Mouse (Mus musculus) brown adipose tissue, adult 24 weeks (tissue): Measurements from ENCODE around the gene Ablim1. TPM values are rescaled to one million over a fixed set of nuclear protein-coding genes. Genes with fewer than 3 reads are reported as not detected.
A peak's percentile ranks its signal among the peaks of the same experiment; 100 is the strongest.

Experiments used
- H3K27ac ChIP-seq: fragments of 200-500 bp; replicated peaks from 2 replicates; pipeline ENCODE4 v1.5.1; 2012; ENCODE audit warnings: low read depth, mild to moderate bottlenecking, low read length
- H3K4me1 ChIP-seq: fragments of 200-500 bp; 2 replicates; pipeline ENCODE4 v1.6.1; 2012; ENCODE audit warnings: low read length, mixed read lengths; ENCODE audit not compliant: control insufficient read depth, insufficient read depth, insufficient read length
- H3K4me3 ChIP-seq: fragments of 200-500 bp; 2 replicates; pipeline ENCODE4 v1.5.1; 2012; ENCODE audit warnings: low read depth, mild to moderate bottlenecking, low read length, moderate library complexity; ENCODE audit not compliant: insufficient read depth
- polyA plus RNA-seq: library from polyadenylated mRNA; stranded (reverse); fragments of >200 nt; gene quantifications from 2 replicates; pipeline ENCODE4 v1.2.4, GENCODE M21; 2012; ENCODE audit not compliant: missing spikeins, insufficient read depth, insufficient read length

Gene Ablim1
- polyA plus RNA-seq, 1 experiment, result 52.5 TPM

GRCm38 (mm10) chr19:57175077-57175476 lies 139.6 kb downstream of the Ablim1 start:
- peaks cover 21% of the 10 kb centered on the region for H3K4me1 ChIP-seq

DNA sequence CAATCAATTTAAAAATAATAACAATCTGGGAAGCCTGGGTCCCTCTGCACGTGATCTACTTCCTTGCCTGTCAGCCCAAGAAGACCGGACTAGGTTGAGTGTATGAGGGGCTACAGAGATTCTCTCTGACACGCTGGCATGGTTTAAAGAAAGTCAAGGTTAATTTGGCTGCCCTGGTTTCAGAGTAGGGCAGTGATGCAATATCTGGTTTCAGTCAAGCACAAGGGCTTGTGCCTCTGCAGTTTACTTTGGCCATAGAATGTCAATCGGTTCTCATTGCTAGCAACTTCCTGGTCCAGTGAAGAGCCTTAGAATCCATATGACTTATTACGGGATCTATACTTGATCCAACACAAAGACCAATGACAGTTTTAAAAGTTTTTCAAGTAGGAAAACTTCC lies 140.2 kb downstream of the Ablim1 start:
- no peak overlapping the region for H3K27ac ChIP-seq
- H3K4me1 ChIP-seq, result peaks cover 18% of the 10 kb centered on the region
- no peak overlapping the region for H3K4me3 ChIP-seq

More at GRCm38 (mm10) chr19:57175077-57175476, 139.6 kb downstream of the Ablim1 start:
- H3K27ac ChIP-seq, result no peak overlapping the region
- no peak overlapping the region for H3K4me3 ChIP-seq

- Histone ChIP-seq H3K4me3 (no peak overlapping the region), H3K27ac (no peak overlapping the region), H3K4me1 (peaks cover 21% of the 10 kb centered on the region)
Observed at GRCm38 (mm10) chr19:57174045-57174444, 140.7 kb downstream of the Ablim1 start.

DNA sequence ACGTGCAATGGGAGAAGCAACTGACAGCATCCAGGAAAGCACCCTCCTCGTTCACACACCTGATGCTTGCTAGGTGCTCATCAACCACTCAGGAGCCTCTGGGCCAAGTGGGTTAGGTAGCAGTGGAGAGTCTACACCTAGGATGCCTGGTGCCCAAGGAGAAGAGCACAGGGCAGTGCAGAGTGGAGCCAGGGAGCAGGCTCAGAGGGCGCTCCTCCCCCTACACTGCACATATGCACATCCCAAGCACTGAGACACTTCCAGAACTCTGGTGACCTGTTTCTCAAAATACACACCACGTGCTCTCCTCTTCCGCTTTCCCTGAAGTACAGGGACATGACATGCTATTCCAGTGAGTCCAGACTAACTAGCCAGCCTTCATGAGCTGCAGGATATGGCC lies 142.4 kb downstream of the Ablim1 start:
- Histone ChIP-seq H3K27ac (no peak overlapping the region), H3K4me1 (peaks cover 19% of the 10 kb centered on the region), H3K4me3 (no peak overlapping the region)

- H3K4me1 ChIP-seq, result peaks cover 20% of the 10 kb centered on the region
- H3K4me3 ChIP-seq, result no peak overlapping the region
- no peak overlapping the region for H3K27ac ChIP-seq
Observed at GRCm38 (mm10) chr19:57170880-57171279, 143.8 kb downstream of the Ablim1 start.

GRCm38 (mm10) chr19:57169485-57169884 lies 145.2 kb downstream of the Ablim1 start:
- Histone ChIP-seq H3K4me1 (peaks cover 13% of the 10 kb centered on the region), H3K4me3 (no peak overlapping the region), H3K27ac (no peak overlapping the region)

DNA sequence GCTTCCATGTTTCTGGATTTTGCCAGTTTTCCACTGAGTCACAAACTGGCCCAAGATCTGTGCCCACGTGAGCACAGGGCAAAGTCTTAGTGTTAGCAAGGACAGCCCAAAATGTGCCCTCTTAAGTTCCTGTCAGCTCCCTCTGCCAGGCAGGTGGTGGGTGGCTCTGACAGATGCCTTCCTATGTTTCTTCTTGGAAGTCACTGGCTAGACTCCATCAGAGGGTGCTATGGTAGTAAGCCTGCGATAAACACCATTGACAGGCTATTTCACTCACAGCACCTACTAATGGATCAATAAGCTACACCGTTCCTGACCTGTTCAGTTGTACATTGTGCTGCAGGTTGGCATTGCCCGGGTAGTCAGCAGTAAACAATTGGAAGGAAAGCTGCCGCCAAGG lies 147.0 kb downstream of the Ablim1 start:
- no peak overlapping the region for H3K4me3 ChIP-seq
- 0 out of 2 replicates have a peak overlapping the region, but pooled peaks have one; percentile 3 for H3K27ac ChIP-seq
- peaks cover 17% of the 10 kb centered on the region for H3K4me1 ChIP-seq

DNA sequence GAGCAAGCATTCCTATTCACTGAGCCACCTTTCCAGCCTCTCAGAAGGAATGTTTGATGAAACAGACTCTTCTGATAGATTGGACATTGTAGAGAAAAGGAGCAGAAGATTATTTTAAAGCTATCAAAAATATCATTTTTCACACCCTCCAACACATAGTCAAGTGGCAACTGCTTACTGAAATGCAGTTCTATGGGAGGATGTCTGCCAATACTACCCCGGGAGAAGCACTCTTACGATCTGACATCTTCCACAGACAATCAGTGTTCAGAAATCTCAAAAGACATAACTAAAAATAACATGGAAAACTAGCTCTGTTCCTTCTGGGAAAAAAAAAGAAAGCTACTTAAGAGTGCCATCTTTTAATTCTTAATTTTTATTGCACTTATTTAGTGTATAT lies 149.8 kb downstream of the Ablim1 start:
- peaks cover 14% of the 10 kb centered on the region; the same call in 1 of the 2 replicates for H3K4me1 ChIP-seq
- 0 out of 2 replicates have a peak overlapping the region, but pooled peaks have one; percentile 15 for H3K27ac ChIP-seq
- H3K4me3 ChIP-seq, result no peak overlapping the region

DNA sequence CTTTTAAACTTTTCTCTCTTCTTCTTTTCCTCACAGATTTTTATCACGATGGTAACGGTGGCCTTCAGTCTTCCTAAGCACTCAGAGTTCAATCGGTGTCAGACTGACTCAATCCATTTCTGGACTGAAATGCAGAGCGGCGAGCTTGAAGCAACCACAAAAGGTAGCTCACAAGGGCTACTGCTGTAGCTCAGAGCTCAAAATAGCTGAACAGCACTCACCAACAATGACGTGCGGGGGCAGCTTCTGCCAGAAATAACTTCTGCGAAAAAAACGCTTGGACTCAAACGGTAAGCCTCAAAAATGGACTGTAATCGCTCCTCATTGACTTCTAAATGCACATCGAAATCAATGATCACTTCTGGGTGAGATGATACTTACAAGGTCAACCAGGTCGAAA lies 151.4 kb downstream of the Ablim1 start:
- Histone ChIP-seq H3K4me1 (peaks cover 10% of the 10 kb centered on the region; the same call in 1 of the 2 replicates), H3K27ac (0 out of 2 replicates have a peak overlapping the region, but pooled peaks have one; percentile 23), H3K4me3 (no peak overlapping the region)

- Histone ChIP-seq H3K4me1 (peaks cover 13% of the 10 kb centered on the region; the same call in 1 of the 2 replicates), H3K27ac (no peak overlapping the region), H3K4me3 (no peak overlapping the region)
Observed at GRCm38 (mm10) chr19:57161978-57162727, 152.6 kb downstream of the Ablim1 start.

- Histone ChIP-seq H3K4me3 (no peak overlapping the region), H3K27ac (no peak overlapping the region), H3K4me1 (peaks cover 11% of the 10 kb centered on the region; the same call in 1 of the 2 replicates)
Observed at GRCm38 (mm10) chr19:57161010-57161660, 153.6 kb downstream of the Ablim1 start.

DNA sequence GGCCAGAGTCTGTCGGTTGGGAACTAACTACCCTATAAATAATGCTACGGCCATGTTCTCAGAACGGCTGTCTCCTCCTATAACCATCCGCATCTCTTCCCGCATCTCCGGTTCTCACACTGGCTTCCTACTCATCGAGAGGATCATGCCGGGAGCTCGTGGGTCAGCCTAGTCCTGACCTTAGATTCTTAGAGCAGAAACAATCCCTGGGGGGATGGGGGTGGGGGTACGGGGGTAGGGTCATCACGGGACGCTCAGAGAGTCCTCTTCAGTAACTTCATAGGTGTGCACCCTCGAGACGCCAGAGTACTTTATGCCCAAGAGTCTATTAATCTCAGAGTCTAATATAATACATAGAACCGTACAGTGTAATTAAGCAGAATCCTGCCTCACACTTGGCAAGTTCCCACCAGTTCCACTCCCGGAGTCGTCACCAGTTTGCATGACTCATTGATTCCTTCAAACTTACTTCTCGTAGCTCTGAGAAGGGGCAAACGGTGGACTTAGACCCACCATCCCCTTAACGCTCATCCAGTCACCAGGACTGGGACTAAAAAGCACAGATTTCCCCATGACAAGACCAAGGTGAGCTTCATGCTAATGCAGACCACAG lies 156.9 kb downstream of the Ablim1 start:
- H3K4me3 ChIP-seq, result no peak overlapping the region
- peaks cover 10% of the 10 kb centered on the region; the same call in 1 of the 2 replicates for H3K4me1 ChIP-seq
- H3K27ac ChIP-seq, result peak overlapping the region; percentile 44

DNA sequence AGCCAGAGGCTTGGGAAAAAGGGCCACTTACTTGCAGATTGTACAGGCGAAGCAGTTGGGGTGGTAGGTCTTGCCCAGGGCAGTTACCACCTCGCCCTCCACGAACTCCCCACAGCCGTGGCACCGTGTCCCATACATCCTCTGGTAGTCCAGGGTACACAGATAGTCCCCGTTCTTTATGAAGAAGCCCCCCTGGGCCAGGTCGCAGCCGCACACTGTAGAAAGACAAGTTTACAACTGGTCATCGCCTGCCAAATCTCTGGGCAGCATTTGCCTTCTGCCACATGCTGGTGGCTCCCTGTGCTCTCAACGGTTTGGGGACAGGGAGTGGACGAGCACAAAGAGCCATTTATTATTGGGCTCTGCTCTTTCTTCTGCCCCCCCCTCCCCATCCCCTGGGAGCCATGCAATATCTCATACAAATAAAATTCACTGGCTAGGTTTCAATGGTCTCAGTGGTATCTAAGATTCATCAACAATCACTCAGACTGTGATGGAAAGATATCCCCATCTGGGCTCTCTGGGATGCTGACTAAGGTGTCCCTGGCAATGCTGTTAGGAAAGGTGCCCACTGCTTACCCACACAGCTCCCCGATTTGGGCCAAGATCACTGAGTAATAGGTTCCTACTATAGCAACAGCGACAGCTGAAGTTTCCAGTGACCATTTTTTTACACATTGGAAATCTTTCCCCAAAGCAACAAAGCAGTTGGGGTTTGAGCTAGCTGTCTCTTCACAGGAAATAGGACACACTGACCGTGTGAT lies 159.4 kb downstream of the Ablim1 start:
- no peak overlapping the region for H3K4me3 ChIP-seq
- peaks cover 9% of the 10 kb centered on the region; the same call in 1 of the 2 replicates for H3K4me1 ChIP-seq
- H3K27ac ChIP-seq, result peak overlapping the region; percentile 60

- Histone ChIP-seq H3K4me3 (no peak overlapping the region), H3K4me1 (peaks cover 6% of the 10 kb centered on the region), H3K27ac (no peak overlapping the region)
Observed at GRCm38 (mm10) chr19:57152357-57152756, 162.4 kb downstream of the Ablim1 start.

GRCm38 (mm10) chr19:57151504-57151903 lies 163.2 kb downstream of the Ablim1 start:
- no peak overlapping the region for H3K4me3 ChIP-seq
- H3K27ac ChIP-seq, result no peak overlapping the region
- H3K4me1 ChIP-seq, result peaks cover 6% of the 10 kb centered on the region
